In the genomic region with DNA sequence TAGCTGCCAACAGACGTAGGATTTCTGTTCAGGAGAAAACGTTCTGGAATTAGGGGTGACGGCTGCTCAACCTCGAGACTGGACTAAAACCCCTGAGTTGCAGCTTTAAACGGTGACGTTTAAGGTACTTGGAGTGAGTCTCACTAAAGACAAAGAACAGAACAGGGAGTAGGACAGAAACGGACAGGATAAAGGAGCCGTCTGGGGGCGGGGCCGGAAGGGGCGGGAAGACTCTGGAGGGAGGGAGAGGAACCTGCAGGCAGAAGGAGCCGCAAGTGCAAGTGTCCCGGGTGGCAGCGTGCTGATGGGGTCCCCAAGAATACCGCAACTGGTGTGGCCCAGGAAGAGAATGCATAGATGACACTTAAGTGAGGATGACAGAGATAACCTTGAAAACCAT, we compare ENCODE assay signal across 8 mouse cellular contexts. TPM values are rescaled to one million over a fixed set of nuclear protein-coding genes. Genes with fewer than 3 reads are reported as not detected.
A peak's percentile ranks its signal among the peaks of the same experiment; 100 is the strongest.
DNase-seq lines count a peak whose midpoint lies in the region; ATAC-seq lines count a peak whose summit lies in the region.

No protein-coding gene starts in this region.

- H3K36me3 ChIP-seq in hindbrain, embryonic 10.5 days: no peaks in the 10 kb centered on the region
- no peaks in the 10 kb centered on the region for H3K36me3 ChIP-seq in hindbrain, embryonic 13.5 days
- no peaks in the 10 kb centered on the region; the same call in 1 of the 2 replicates for H3K36me3 ChIP-seq in embryonic facial prominence, embryonic 15.5 days

- no peak for ATAC-seq in hindbrain, embryonic 13.5 days (ENCODE audit: low FRiP score)
- ATAC-seq in embryonic facial prominence, embryonic 15.5 days (ENCODE audit: insufficient number of reproducible peaks, low FRiP score, low TSS enrichment, low read depth): no peak
- peak; percentile 52 for ATAC-seq in megakaryocyte progenitor cell, adult 5-6 weeks (replicated peaks; ENCODE audit: poor library complexity)

- H3K4me1 ChIP-seq in hindbrain, embryonic 10.5 days (replicated peaks): peaks cover 40% of the 10 kb centered on the region
- 0 out of 2 replicates have a peak, but pooled peaks cover 3% of the 10 kb centered on the region for H3K4me1 ChIP-seq in hindbrain, embryonic 13.5 days (replicated peaks)
- peaks cover 36% of the 10 kb centered on the region for H3K4me1 ChIP-seq in embryonic facial prominence, embryonic 15.5 days

- 13% methylated on average over 15 of the region's 15 CpGs for WGBS in hindbrain, embryonic 10.5 days
- 9% methylated on average over 15 of the region's 15 CpGs for WGBS in hindbrain, embryonic 13.5 days
- WGBS in embryonic facial prominence, embryonic 15.5 days: 16% methylated on average over 15 of the region's 15 CpGs

- no peak overlapping the region for H3K4me2 ChIP-seq in hindbrain, embryonic 13.5 days
- H3K4me2 ChIP-seq in embryonic facial prominence, embryonic 15.5 days (replicated peaks): peak overlapping the region; percentile 22; the same call in 1 of the 2 replicates

- H3K27me3 ChIP-seq in hindbrain, embryonic 10.5 days (ENCODE audit: insufficient read depth, poor library complexity, severe bottlenecking): no peaks in the 10 kb centered on the region
- no peaks in the 10 kb centered on the region for H3K27me3 ChIP-seq in hindbrain, embryonic 13.5 days
- no peaks in the 10 kb centered on the region for H3K27me3 ChIP-seq in embryonic facial prominence, embryonic 15.5 days

- intact Hi-C loops in left cerebral cortex, postnatal 14 days (cut with DNase I): no loop called here
- intact Hi-C loops in left cerebral cortex, postnatal 10 days (cut with DNase I): no loop called here

- peak overlapping the region; percentile 82 for H3K27ac ChIP-seq in hindbrain, embryonic 10.5 days
- no peak overlapping the region for H3K27ac ChIP-seq in hindbrain, embryonic 13.5 days
- no peak overlapping the region for H3K27ac ChIP-seq in embryonic facial prominence, embryonic 15.5 days (replicated peaks)

- no peak overlapping the region for H3K9ac ChIP-seq in hindbrain, embryonic 13.5 days
- no peak overlapping the region for H3K9ac ChIP-seq in embryonic facial prominence, embryonic 15.5 days

- peak; percentile 63 for DNase-seq in hindbrain, embryonic 10.5 days (ENCODE audit: low spot score)
- peak; percentile 31 for DNase-seq in MN1 (ENCODE audit: low spot score)
- DNase-seq in left cerebral cortex, postnatal 14 days (ENCODE audit: low spot score in 2 of 2): no peak
- no peak for DNase-seq in left cerebral cortex, adult 11 months (ENCODE audit: low spot score)
- no peak for DNase-seq in left cerebral cortex, postnatal 10 days (ENCODE audit: extremely low spot score in 1 of 2, low spot score in 2 of 2)

- H3K4me3 ChIP-seq in hindbrain, embryonic 10.5 days: peak overlapping the region; percentile 43
- no peak overlapping the region for H3K4me3 ChIP-seq in hindbrain, embryonic 13.5 days
- no peak overlapping the region for H3K4me3 ChIP-seq in embryonic facial prominence, embryonic 15.5 days (replicated peaks)

- no peaks in the 10 kb centered on the region for H3K9me3 ChIP-seq in hindbrain, embryonic 10.5 days
- no peaks in the 10 kb centered on the region for H3K9me3 ChIP-seq in hindbrain, embryonic 13.5 days
- H3K9me3 ChIP-seq in embryonic facial prominence, embryonic 15.5 days (replicated peaks): no peaks in the 10 kb centered on the region

RNA-seq across cellular contexts. Expression of a gene that starts 9.8 kb away (rescaled TPM):
- 10.8 and 10.9 TPM in 2 replicates for polyA plus RNA-seq in hindbrain, embryonic 10.5 days (2016; fragmentation: Nextera tagmentation; extraction: Ambion mirVana)
- polyA plus RNA-seq in hindbrain, embryonic 13.5 days (2015; fragmentation: Nextera tagmentation; extraction: Ambion mirVana): 5.8 and 6.5 TPM in 2 replicates
- polyA plus RNA-seq in embryonic facial prominence, embryonic 15.5 days (2015; fragmentation: Nextera tagmentation; extraction: Ambion mirVana): 33.1 and 33.3 TPM in 2 replicates
- not detected in 2 replicates for total RNA-seq in megakaryocyte progenitor cell, adult 5-6 weeks (2015)
- total RNA-seq in megakaryocyte progenitor cell, adult 5-6 weeks (2017): not detected in 2 replicates
- 1 to 10 TPM; 2.7 to 3.2 TPM for total RNA-seq in left cerebral cortex, postnatal 14 days (2021)
- 1 to 10 TPM; 3.0 TPM for total RNA-seq in left cerebral cortex, postnatal 10 days (2021)

RNA-seq across cellular contexts. Expression of a gene that starts 40.6 kb away (rescaled TPM):
- 0.56 and 0.89 TPM in 2 replicates for polyA plus RNA-seq in hindbrain, embryonic 10.5 days (2016; fragmentation: Nextera tagmentation; extraction: Ambion mirVana)
- polyA plus RNA-seq in hindbrain, embryonic 13.5 days (2015; fragmentation: Nextera tagmentation; extraction: Ambion mirVana): 2.2 and 2.4 TPM in 2 replicates
- 0.98 and 1.2 TPM in 2 replicates for polyA plus RNA-seq in embryonic facial prominence, embryonic 15.5 days (2015; fragmentation: Nextera tagmentation; extraction: Ambion mirVana)
- total RNA-seq in megakaryocyte progenitor cell, adult 5-6 weeks (2015): 0.34 and 0.47 TPM in 2 replicates
- 0.75 and 1.8 TPM in 2 replicates for total RNA-seq in megakaryocyte progenitor cell, adult 5-6 weeks (2017)
- 100 to 1,000 TPM; 149 to 157 TPM for total RNA-seq in left cerebral cortex, postnatal 14 days (2021)
- total RNA-seq in left cerebral cortex, postnatal 10 days (2021): 10 to 100 TPM; 95.0 to 95.2 TPM

Comparison
In these comparisons a context has a peak if more than half of its experiments do, and no peak if none do; other contexts are left out.
1. DNase-seq: peak in hindbrain, embryonic 10.5 days (single experiment) and MN1 (single experiment); none in left cerebral cortex, postnatal 14 days (0 of 2), left cerebral cortex, adult 11 months (single experiment) and left cerebral cortex, postnatal 10 days (0 of 2).
2. RNA of a gene that starts 40.6 kb away (total RNA-seq): 149 to 157 TPM in left cerebral cortex, postnatal 14 days and 95.0 to 95.2 TPM in left cerebral cortex, postnatal 10 days; 0.34 to 1.8 TPM in megakaryocyte progenitor cell, adult 5-6 weeks; every median in the first group is over 10 times any median in the second.